Mouse (Mus musculus): ENCODE measurements around the gene Sh3gl2.

Gene Sh3gl2

GRCm38 (mm10) chr4:85232386-85233381 is 27.8 kb downstream of the Sh3gl2 start:
- no peak for DNase-seq (ENCODE audit: low spot score)

- DNase-seq (ENCODE audit: low spot score) = no peak
These were observed 36.7 kb downstream of the Sh3gl2 start for GRCm38 (mm10) chr4:85241675-85242074.

- DNase-seq (ENCODE audit: low spot score) = no peak
These were observed 37.6 kb downstream of the Sh3gl2 start for GRCm38 (mm10) chr4:85242562-85242961.

- DNase-seq (ENCODE audit: low spot score) = no peak
These were observed 43.7 kb downstream of the Sh3gl2 start for GRCm38 (mm10) chr4:85248673-85249072.

GRCm38 (mm10) chr4:85250271-85250670 is 45.3 kb downstream of the Sh3gl2 start:
- no peak for DNase-seq (ENCODE audit: low spot score)

GRCm38 (mm10) chr4:85250786-85251185 is 45.9 kb downstream of the Sh3gl2 start:
- DNase-seq (ENCODE audit: low spot score) = no peak

- no peak for DNase-seq (ENCODE audit: low spot score)
These were observed 51.0 kb downstream of the Sh3gl2 start for GRCm38 (mm10) chr4:85255771-85256389.

- no peak for DNase-seq (ENCODE audit: low spot score)
These were observed 51.7 kb downstream of the Sh3gl2 start for GRCm38 (mm10) chr4:85256461-85257202.

- DNase-seq (ENCODE audit: low spot score) = no peak
These were observed 52.9 kb downstream of the Sh3gl2 start for GRCm38 (mm10) chr4:85257771-85258341.

- no peak for DNase-seq (ENCODE audit: low spot score)
These were observed 56.0 kb downstream of the Sh3gl2 start for GRCm38 (mm10) chr4:85260687-85261658.

- no peak for DNase-seq (ENCODE audit: low spot score)
These were observed 57.2 kb downstream of the Sh3gl2 start for GRCm38 (mm10) chr4:85262146-85262545.

- no peak for DNase-seq (ENCODE audit: low spot score)
These were observed 57.7 kb downstream of the Sh3gl2 start for GRCm38 (mm10) chr4:85262606-85263005.

- DNase-seq (ENCODE audit: low spot score) = no peak
These were observed 62.5 kb downstream of the Sh3gl2 start for GRCm38 (mm10) chr4:85267456-85267855.

- no peak for DNase-seq (ENCODE audit: low spot score)
These were observed 68.0 kb downstream of the Sh3gl2 start for GRCm38 (mm10) chr4:85272877-85273276.

- DNase-seq (ENCODE audit: low spot score) = no peak
These were observed 68.5 kb downstream of the Sh3gl2 start for GRCm38 (mm10) chr4:85273452-85273851.

GRCm38 (mm10) chr4:85283151-85283550 is 78.2 kb downstream of the Sh3gl2 start:
- no peak for DNase-seq (ENCODE audit: low spot score)

- no peak for DNase-seq (ENCODE audit: low spot score)
These were observed 85.1 kb downstream of the Sh3gl2 start for GRCm38 (mm10) chr4:85289990-85290389.

GRCm38 (mm10) chr4:85291296-85291695 is 86.4 kb downstream of the Sh3gl2 start:
- no peak for DNase-seq (ENCODE audit: low spot score)

- DNase-seq (ENCODE audit: low spot score) = no peak
These were observed 88.4 kb downstream of the Sh3gl2 start for GRCm38 (mm10) chr4:85293368-85293767.

GRCm38 (mm10) chr4:85300610-85301405 is 95.9 kb downstream of the Sh3gl2 start:
- no peak for DNase-seq (ENCODE audit: low spot score)
